Mouse (Mus musculus): ENCODE results near the gene Pwwp2b. TPM values are rescaled to one million over a fixed set of nuclear protein-coding genes. Genes with fewer than 3 reads are reported as not detected.

Gene Pwwp2b
- polyA plus RNA-seq, 1 experiment from 2014 or later: 7.0 TPM

GRCm38 (mm10) chr7:139233714-139234113 lies 14.6 kb upstream of the Pwwp2b start:
- H3K4me1 ChIP-seq (ENCODE audit: control insufficient read depth, insufficient read depth, low read length): peaks cover 34% of the 10 kb centered on the region
- no peak overlapping the region for H3K4me3 ChIP-seq (ENCODE audit: low read length)
- no peaks in the 10 kb centered on the region for H3K36me3 ChIP-seq (ENCODE audit: control insufficient read depth, insufficient read depth)
- H3K27me3 ChIP-seq (ENCODE audit: control insufficient read depth, insufficient read depth, low read length): no peaks in the 10 kb centered on the region; the same call in 1 of the 2 replicates
- H3K9me3 ChIP-seq (replicated peaks; ENCODE audit: control insufficient read depth, low read length): no peaks in the 10 kb centered on the region
- peak; percentile 81 for ATAC-seq (replicated peaks; ENCODE audit: extremely low read depth, insufficient read depth, low FRiP score)
- H3K27ac ChIP-seq (ENCODE audit: low read length): peak overlapping the region; percentile 58
- WGBS: 1% methylated on average over 7 of the region's 7 CpGs
- H3K4me2 ChIP-seq (ENCODE audit: low read depth, low read length): no peak overlapping the region
- H3K9ac ChIP-seq (ENCODE audit: low read length): no peak overlapping the region

DNA sequence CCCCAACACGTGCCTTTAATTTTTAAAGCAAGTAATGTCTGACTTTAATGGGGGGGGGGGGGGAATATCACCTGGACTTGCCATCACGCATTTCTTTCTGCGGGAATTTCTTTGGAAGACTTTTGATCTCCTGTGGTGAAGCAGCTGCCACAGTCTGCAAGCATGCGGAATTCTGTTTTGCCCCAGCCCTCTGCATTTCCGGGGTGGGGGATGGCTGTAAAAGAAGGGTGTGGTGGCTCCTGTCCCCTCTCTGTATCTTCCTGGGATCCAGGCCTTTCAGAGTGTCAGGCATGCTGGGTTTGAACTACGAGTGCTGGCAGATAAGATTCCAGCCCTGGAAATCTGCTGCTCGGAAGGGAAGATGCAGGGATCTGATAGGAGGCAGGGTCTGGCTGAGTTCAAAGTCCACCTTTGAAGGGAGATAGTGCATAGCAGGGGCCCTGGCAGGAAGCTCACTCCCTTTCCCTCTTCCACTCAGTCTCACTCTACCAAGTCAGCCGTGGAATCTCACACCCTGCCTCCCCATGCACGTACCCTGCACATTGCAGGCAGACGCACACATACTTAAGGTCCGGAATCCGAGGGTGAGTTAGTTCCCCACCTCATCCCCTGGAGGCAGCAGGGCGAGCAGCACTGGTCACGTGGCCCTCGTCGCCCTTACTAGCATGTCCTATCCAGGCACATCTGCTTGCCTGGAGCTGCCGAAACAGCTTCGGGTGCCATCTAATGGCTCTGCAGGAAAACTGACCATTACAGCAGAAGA lies 13.7 kb upstream of the Pwwp2b start:
- peak overlapping the region; percentile 11 for H3K27ac ChIP-seq (ENCODE audit: low read length)
- H3K9me3 ChIP-seq (replicated peaks; ENCODE audit: control insufficient read depth, low read length): no peaks in the 10 kb centered on the region
- H3K9ac ChIP-seq (ENCODE audit: low read length): peak overlapping the region; percentile 5; the same call in 1 of the 2 replicates
- no peaks in the 10 kb centered on the region for H3K36me3 ChIP-seq (ENCODE audit: control insufficient read depth, insufficient read depth)
- no peak overlapping the region for H3K4me3 ChIP-seq (ENCODE audit: low read length)
- peak; percentile 74 for ATAC-seq (replicated peaks; ENCODE audit: extremely low read depth, insufficient read depth, low FRiP score)
- 12% methylated on average over 18 of the region's 18 CpGs for WGBS
- peak overlapping the region; percentile 2; the same call in 1 of the 2 replicates for H3K4me2 ChIP-seq (ENCODE audit: low read depth, low read length)
- peaks cover 28% of the 10 kb centered on the region for H3K4me1 ChIP-seq (ENCODE audit: control insufficient read depth, insufficient read depth, low read length)
- no peaks in the 10 kb centered on the region; the same call in 1 of the 2 replicates for H3K27me3 ChIP-seq (ENCODE audit: control insufficient read depth, insufficient read depth, low read length)

DNA sequence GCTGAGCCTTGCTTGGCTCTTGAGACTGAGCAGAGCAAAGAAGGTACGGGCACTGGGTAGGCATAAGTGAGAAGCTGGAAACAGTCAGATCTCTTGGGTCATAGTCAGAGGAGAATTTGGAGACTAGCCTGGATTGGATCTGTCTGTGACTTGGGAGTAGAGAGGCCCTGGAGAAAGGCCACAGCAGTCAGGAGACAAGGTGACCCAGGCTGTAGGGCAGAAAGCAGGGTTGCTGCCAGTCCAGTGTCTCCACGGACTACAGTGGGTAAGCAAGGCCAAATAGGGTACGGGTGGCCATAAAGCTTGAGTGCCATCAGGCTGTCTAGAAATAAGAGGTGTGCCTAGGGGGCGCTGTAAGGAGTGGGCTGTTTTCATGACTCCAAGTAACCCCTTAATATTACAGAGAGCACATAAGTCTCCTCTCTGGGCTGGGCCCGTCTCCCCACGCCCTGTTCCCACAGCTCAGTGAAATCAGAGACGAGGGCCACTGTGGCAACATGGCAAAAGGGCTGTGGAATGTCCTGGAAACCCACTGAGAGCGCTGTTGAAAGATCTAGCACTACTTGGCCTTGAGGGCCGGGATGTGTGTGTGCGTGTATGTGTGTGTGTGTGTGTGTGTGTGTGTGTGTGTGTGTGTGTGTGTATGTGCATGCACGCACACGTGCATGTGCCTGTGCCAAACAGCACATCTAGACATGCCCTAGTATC lies 12.5 kb upstream of the Pwwp2b start:
- 75% methylated on average over 12 of the region's 12 CpGs for WGBS
- H3K27me3 ChIP-seq (ENCODE audit: control insufficient read depth, insufficient read depth, low read length): no peaks in the 10 kb centered on the region; the same call in 1 of the 2 replicates
- no peak for ATAC-seq (replicated peaks; ENCODE audit: extremely low read depth, insufficient read depth, low FRiP score)
- no peaks in the 10 kb centered on the region for H3K36me3 ChIP-seq (ENCODE audit: control insufficient read depth, insufficient read depth)
- no peak overlapping the region for H3K27ac ChIP-seq (ENCODE audit: low read length)
- no peak overlapping the region for H3K4me2 ChIP-seq (ENCODE audit: low read depth, low read length)
- H3K9me3 ChIP-seq (replicated peaks; ENCODE audit: control insufficient read depth, low read length): no peaks in the 10 kb centered on the region
- H3K4me1 ChIP-seq (ENCODE audit: control insufficient read depth, insufficient read depth, low read length): peaks cover 18% of the 10 kb centered on the region
- H3K4me3 ChIP-seq (ENCODE audit: low read length): no peak overlapping the region
- no peak overlapping the region for H3K9ac ChIP-seq (ENCODE audit: low read length)

DNA sequence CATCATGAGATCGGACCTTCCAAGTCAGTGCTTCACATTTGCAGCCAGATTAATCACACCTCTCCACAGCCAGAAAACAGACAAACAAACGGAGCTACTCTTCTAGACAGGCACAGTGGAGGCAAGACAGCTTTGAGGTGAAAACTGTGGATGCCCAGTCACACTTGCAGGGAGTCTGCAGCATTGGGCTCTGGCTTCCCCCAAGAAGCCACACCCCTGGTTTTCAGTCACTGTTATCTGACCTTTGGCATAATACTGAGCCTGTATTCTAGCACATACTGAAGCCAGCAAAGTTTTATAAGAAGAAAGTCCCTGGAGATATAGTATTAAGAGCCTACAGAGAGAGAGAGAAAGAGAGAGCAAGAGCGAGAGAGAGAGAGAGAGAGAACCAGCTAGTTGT lies 8.8 kb upstream of the Pwwp2b start:
- Histone ChIP-seq H3K9me3 (replicated peaks; ENCODE audit: control insufficient read depth, low read length) (no peaks in the 10 kb centered on the region), H3K4me2 (ENCODE audit: low read depth, low read length) (no peak overlapping the region), H3K4me1 (ENCODE audit: control insufficient read depth, insufficient read depth, low read length) (peaks cover 11% of the 10 kb centered on the region), H3K4me3 (ENCODE audit: low read length) (no peak overlapping the region), H3K27ac (ENCODE audit: low read length) (no peak overlapping the region), H3K27me3 (ENCODE audit: control insufficient read depth, insufficient read depth, low read length) (no peaks in the 10 kb centered on the region), H3K36me3 (ENCODE audit: control insufficient read depth, insufficient read depth) (no peaks in the 10 kb centered on the region), H3K9ac (ENCODE audit: low read length) (no peak overlapping the region)
- no peak for ATAC-seq (replicated peaks; ENCODE audit: extremely low read depth, insufficient read depth, low FRiP score)
- WGBS: 62% methylated on average over 3 of the region's 3 CpGs

DNA sequence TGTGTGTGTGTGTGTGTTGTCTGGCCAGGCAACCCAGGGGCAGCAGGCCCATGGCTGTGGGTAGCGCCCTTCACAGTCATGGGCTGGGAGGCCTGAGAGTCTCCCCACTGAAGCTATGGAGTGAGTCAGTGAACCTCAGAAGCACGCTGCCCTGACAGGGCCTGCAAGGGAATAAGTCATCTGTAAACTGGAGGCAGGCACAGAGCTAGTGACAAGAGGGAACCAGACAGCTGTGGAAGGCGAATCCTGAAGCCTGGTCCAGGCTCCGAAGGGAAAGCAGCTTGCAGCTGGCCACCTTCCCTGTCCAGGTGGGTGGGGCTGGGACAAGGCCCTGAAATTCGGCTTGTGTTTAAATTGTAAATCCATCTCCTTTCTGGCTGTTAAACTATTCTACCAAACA lies 2.2 kb upstream of the Pwwp2b start:
- Histone ChIP-seq H3K4me1 (ENCODE audit: control insufficient read depth, insufficient read depth, low read length) (peaks cover 35% of the 10 kb centered on the region), H3K9me3 (replicated peaks; ENCODE audit: control insufficient read depth, low read length) (no peaks in the 10 kb centered on the region), H3K4me3 (ENCODE audit: low read length) (no peak overlapping the region), H3K27ac (ENCODE audit: low read length) (no peak overlapping the region), H3K4me2 (ENCODE audit: low read depth, low read length) (no peak overlapping the region), H3K9ac (ENCODE audit: low read length) (no peak overlapping the region), H3K27me3 (ENCODE audit: control insufficient read depth, insufficient read depth, low read length) (no peaks in the 10 kb centered on the region), H3K36me3 (ENCODE audit: control insufficient read depth, insufficient read depth) (no peaks in the 10 kb centered on the region)
- no peak for ATAC-seq (replicated peaks; ENCODE audit: extremely low read depth, insufficient read depth, low FRiP score)
- WGBS: 73% methylated on average over 5 of the region's 5 CpGs

DNA sequence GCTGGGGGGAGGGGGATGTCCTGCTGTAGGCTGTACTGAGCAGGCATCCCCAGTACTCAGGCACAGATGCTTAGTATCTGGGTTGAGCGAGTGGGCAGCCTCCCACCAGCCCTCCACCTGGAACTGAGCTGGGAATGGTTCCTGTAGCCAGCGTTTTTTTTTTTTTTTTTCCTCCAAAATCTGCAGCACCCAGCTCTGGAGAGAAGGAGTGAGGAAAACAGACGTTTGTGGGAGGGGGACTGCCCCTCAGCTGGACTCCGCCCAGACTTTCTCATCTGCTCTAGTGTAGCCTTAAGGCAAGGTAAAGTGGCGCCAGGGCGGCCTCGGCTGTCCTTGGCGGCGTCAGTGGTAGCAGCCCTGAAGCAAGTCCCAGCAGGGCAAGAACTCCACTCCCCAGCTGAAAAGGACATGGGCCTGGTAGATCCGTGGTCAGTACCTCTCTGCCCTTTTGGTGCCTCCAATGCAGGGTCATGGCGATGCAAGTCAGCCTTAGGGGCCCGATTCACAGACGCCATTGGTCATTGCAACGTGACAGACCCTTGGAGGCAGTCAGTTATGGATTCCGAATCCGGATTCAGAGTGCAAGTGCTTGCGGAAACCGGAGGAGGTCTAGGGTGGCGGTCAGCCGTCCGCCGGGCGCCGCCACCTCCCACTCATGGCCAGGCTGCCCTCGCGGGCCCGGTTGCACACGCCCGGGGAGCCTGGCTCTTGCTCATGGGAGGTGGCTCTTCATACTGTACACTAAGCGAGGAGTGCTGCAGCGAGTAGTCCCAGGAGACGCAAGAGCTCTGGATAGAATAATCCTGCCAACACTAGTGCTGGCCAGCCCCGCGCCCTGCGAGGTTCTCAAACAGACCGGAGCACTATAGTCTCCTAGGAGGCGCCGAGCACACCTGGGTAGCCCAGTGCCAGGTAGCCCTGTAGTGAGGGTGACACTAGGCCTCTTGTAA lies 1.1 kb upstream of the Pwwp2b start:
- peaks cover 46% of the 10 kb centered on the region for H3K4me1 ChIP-seq (ENCODE audit: control insufficient read depth, insufficient read depth, low read length)
- peak overlapping the region; percentile 91 for H3K4me2 ChIP-seq (ENCODE audit: low read depth, low read length)
- no peaks in the 10 kb centered on the region for H3K9me3 ChIP-seq (replicated peaks; ENCODE audit: control insufficient read depth, low read length)
- H3K27me3 ChIP-seq (ENCODE audit: control insufficient read depth, insufficient read depth, low read length): no peaks in the 10 kb centered on the region
- 10% methylated on average over 38 of the region's 38 CpGs for WGBS
- H3K9ac ChIP-seq (ENCODE audit: low read length): peak overlapping the region; percentile 83
- H3K27ac ChIP-seq (ENCODE audit: low read length): peak overlapping the region; percentile 88
- peak overlapping the region; percentile 63 for H3K4me3 ChIP-seq (ENCODE audit: low read length)
- no peaks in the 10 kb centered on the region for H3K36me3 ChIP-seq (ENCODE audit: control insufficient read depth, insufficient read depth)
- peak; percentile 34 for ATAC-seq (replicated peaks; ENCODE audit: extremely low read depth, insufficient read depth, low FRiP score)

- Histone ChIP-seq H3K27me3 (ENCODE audit: control insufficient read depth, insufficient read depth, low read length) (no peaks in the 10 kb centered on the region), H3K4me3 (ENCODE audit: low read length) (peak overlapping the region; percentile 63), H3K27ac (ENCODE audit: low read length) (peak overlapping the region; percentile 88), H3K4me1 (ENCODE audit: control insufficient read depth, insufficient read depth, low read length) (peaks cover 60% of the 10 kb centered on the region), H3K9ac (ENCODE audit: low read length) (peak overlapping the region; percentile 83), H3K4me2 (ENCODE audit: low read depth, low read length) (peak overlapping the region; percentile 91), H3K9me3 (replicated peaks; ENCODE audit: control insufficient read depth, low read length) (no peaks in the 10 kb centered on the region), H3K36me3 (ENCODE audit: control insufficient read depth, insufficient read depth) (no peaks in the 10 kb centered on the region)
- peak; percentile 12; the same call in 1 of the 2 replicates for ATAC-seq (replicated peaks; ENCODE audit: extremely low read depth, insufficient read depth, low FRiP score)
- WGBS: 3% methylated on average over 45 of the region's 45 CpGs
Observed at GRCm38 (mm10) chr7:139248615-139249405, 528 bp downstream of the Pwwp2b start.

All from heart, embryonic 16.5 days (tissue).